Mouse (Mus musculus) kidney, embryonic 16.5 days (tissue): ENCODE results near the gene Vegfa. TPM values are rescaled to one million over a fixed set of nuclear protein-coding genes. Genes with fewer than 3 reads are reported as not detected.

Experiments
- ATAC-seq: fragments of 200-750 bp; cut with Nextera tagmentation; 2 replicates; pipeline ENCODE4 v1.8.0; 2017; ENCODE audit warnings: moderate TSS enrichment; ENCODE audit not compliant: low FRiP score, low TSS enrichment
- H3K27ac ChIP-seq: fragments of 300-500 bp; sonication (generic); 2 replicates; pipeline ENCODE4 v1.5.1; 2014; ENCODE audit warnings: low read length
- H3K27me3 ChIP-seq: fragments of 300-500 bp; sonication (generic); 2 replicates; pipeline ENCODE4 v1.6.1; 2014; ENCODE audit warnings: low read length, control low read depth, mixed read lengths; ENCODE audit not compliant: insufficient read depth
- H3K36me3 ChIP-seq: fragments of 300-500 bp; sonication (generic); 2 replicates; pipeline ENCODE4 v1.6.1; 2014; ENCODE audit warnings: low read length, control low read depth, mixed read lengths; ENCODE audit not compliant: insufficient read depth
- H3K4me1 ChIP-seq: fragments of 300-500 bp; sonication (generic); 2 replicates; pipeline ENCODE4 v1.6.1; 2014; ENCODE audit warnings: low read length, control low read depth, mixed read lengths; ENCODE audit not compliant: insufficient read depth
- H3K4me2 ChIP-seq: fragments of 300-500 bp; sonication (generic); replicated peaks from 2 replicates; pipeline ENCODE4 v1.6.1; 2014; ENCODE audit warnings: low read depth, low read length
- H3K4me3 ChIP-seq: fragments of 300-500 bp; sonication (generic); 2 replicates; pipeline ENCODE4 v1.5.1; 2014; ENCODE audit warnings: mild to moderate bottlenecking, low read length
- H3K9ac ChIP-seq: fragments of 300-500 bp; sonication (generic); replicated peaks from 2 replicates; pipeline ENCODE4 v1.6.1; 2014; ENCODE audit warnings: low read length
- H3K9me3 ChIP-seq: fragments of 300-500 bp; sonication (generic); 2 replicates; pipeline ENCODE4 v1.6.1; 2016; ENCODE audit warnings: low read length, control low read depth
- WGBS: fragments of 180-500 bp; shearing (Covaris S2); extraction: QIAGEN DNeasy Blood & Tissue Kit; methylation state at CpG from one replicate; pipeline ENCODE4 v1.1.7; 2014; 5-methylcytosine and 5-hydroxymethylcytosine counted together
- polyA plus RNA-seq: library from polyadenylated mRNA; unstranded; fragments of >200 nt; fragmentation: Nextera tagmentation; extraction: Ambion mirVana; gene quantifications from 2 replicates; pipeline ENCODE4 v1.2.1, GENCODE M21; 2015

Vegfa gene
- polyA plus RNA-seq, 1 experiment from 2014 or later = 5.9 TPM

DNA sequence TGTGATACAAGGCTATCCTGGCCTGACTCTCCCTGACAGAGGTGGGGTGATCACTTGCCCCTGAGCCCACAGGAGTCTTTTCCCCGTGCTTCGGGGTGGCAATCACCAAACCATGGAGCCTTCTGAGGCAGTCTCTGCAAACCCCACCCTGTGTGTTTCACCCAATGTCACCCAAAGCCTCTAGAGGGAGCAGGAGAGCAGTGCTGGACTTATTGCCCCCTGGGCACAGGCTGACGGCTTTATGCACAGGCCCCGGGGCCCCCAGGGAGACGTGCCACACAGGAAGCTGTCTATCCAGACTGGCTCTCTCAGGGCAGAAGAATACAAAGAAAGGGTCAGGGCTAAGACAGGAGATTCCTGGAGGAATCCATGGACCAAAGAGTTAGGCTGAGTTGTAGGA is 9.1 kb upstream of the Vegfa start:
- Histone ChIP-seq H3K9me3 (no peaks in the 10 kb centered on the region), H3K27ac (0 out of 2 replicates have a peak overlapping the region, but pooled peaks have one; percentile 9), H3K4me3 (no peak overlapping the region), H3K27me3 (no peaks in the 10 kb centered on the region), H3K4me2 (no peak overlapping the region), H3K36me3 (no peaks in the 10 kb centered on the region), H3K9ac (no peak overlapping the region), H3K4me1 (peaks cover 4% of the 10 kb centered on the region; the same call in 1 of the 2 replicates)
- ATAC-seq = no peak
- WGBS = 55% methylated on average over 5 of the region's 5 CpGs

DNA sequence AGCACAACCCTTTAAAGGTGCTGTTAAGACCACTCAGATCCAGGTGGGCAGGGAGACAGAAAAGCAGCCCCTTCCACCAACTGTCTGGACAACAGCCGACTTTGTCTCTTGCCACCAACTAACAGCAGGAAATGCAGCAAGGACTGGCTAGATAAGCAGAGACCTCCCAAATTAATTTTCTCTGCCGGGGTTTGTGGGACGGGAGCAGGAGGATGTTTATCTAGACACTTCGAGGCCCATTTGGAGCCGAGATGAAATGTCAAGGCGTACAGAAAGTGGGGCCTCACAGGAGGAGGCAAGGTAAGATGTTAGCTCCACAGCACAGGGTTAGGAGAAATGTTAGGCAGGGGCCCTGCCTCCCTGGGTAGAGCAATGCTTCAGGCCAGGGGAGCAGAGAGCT is 8.4 kb upstream of the Vegfa start:
- Histone ChIP-seq H3K36me3 (no peaks in the 10 kb centered on the region), H3K4me1 (peaks cover 4% of the 10 kb centered on the region; the same call in 1 of the 2 replicates), H3K4me2 (no peak overlapping the region), H3K4me3 (no peak overlapping the region), H3K27me3 (no peaks in the 10 kb centered on the region), H3K9me3 (no peaks in the 10 kb centered on the region), H3K27ac (no peak overlapping the region), H3K9ac (no peak overlapping the region)
- ATAC-seq = no peak
- WGBS = 21% methylated on average over 6 of the region's 6 CpGs

GRCm38 (mm10) chr17:46038906-46039305 is 6.7 kb upstream of the Vegfa start:
- H3K27ac ChIP-seq = no peak overlapping the region
- H3K9ac ChIP-seq = no peak overlapping the region
- no peak overlapping the region for H3K4me3 ChIP-seq
- no peaks in the 10 kb centered on the region for H3K36me3 ChIP-seq
- H3K9me3 ChIP-seq = no peaks in the 10 kb centered on the region
- 36% methylated on average over 3 of the region's 3 CpGs for WGBS
- H3K27me3 ChIP-seq = no peaks in the 10 kb centered on the region
- no peak for ATAC-seq
- H3K4me1 ChIP-seq = peaks cover 6% of the 10 kb centered on the region
- H3K4me2 ChIP-seq = no peak overlapping the region

DNA sequence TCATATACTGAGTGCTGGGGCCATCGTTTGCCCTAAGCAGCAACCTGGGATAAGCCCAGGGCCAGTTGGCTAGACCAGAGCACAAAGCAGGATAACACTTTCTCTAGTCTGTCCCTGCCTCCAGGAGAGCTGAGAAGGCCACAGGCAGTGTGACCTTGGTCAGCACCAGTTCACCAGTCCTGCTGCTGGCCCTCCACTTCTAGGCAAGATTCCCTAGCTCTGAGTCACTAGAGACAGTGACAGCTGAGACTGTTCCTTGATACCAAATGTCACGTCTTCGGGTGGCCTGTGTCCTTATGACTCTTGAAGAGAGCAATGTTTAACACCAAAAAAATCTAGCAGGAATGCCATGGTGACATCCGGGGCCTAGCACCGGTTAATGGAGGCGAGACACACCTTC is 4.2 kb upstream of the Vegfa start:
- Histone ChIP-seq H3K4me1 (peaks cover 18% of the 10 kb centered on the region), H3K4me3 (no peak overlapping the region), H3K9ac (no peak overlapping the region), H3K9me3 (no peaks in the 10 kb centered on the region), H3K36me3 (no peaks in the 10 kb centered on the region), H3K27me3 (no peaks in the 10 kb centered on the region), H3K4me2 (no peak overlapping the region), H3K27ac (no peak overlapping the region)
- ATAC-seq = no peak
- WGBS = 81% methylated on average over 6 of the region's 6 CpGs

- H3K36me3 ChIP-seq = no peaks in the 10 kb centered on the region
- peaks cover 21% of the 10 kb centered on the region for H3K4me1 ChIP-seq
- H3K9ac ChIP-seq = no peak overlapping the region
- no peaks in the 10 kb centered on the region for H3K9me3 ChIP-seq
- no peak for ATAC-seq
- no peak overlapping the region for H3K27ac ChIP-seq
- 32% methylated on average over 6 of the region's 6 CpGs for WGBS
- H3K4me2 ChIP-seq = no peak overlapping the region
- no peak overlapping the region for H3K4me3 ChIP-seq
- H3K27me3 ChIP-seq = no peaks in the 10 kb centered on the region
Measured at GRCm38 (mm10) chr17:46034110-46034509, 1.9 kb upstream of the Vegfa start.

- ATAC-seq = no peak
- H3K4me1 ChIP-seq = peaks cover 26% of the 10 kb centered on the region
- WGBS = 18% methylated on average over 2 of the region's 2 CpGs
- H3K9me3 ChIP-seq = no peaks in the 10 kb centered on the region
- H3K27ac ChIP-seq = 0 out of 2 replicates have a peak overlapping the region, but pooled peaks have one; percentile 7
- no peak overlapping the region for H3K4me2 ChIP-seq
- no peaks in the 10 kb centered on the region for H3K27me3 ChIP-seq
- no peak overlapping the region for H3K4me3 ChIP-seq
- H3K9ac ChIP-seq = peak overlapping the region; percentile 34; the same call in 1 of the 2 replicates
- no peaks in the 10 kb centered on the region for H3K36me3 ChIP-seq
Measured at GRCm38 (mm10) chr17:46033607-46034006, 1.4 kb upstream of the Vegfa start.

DNA sequence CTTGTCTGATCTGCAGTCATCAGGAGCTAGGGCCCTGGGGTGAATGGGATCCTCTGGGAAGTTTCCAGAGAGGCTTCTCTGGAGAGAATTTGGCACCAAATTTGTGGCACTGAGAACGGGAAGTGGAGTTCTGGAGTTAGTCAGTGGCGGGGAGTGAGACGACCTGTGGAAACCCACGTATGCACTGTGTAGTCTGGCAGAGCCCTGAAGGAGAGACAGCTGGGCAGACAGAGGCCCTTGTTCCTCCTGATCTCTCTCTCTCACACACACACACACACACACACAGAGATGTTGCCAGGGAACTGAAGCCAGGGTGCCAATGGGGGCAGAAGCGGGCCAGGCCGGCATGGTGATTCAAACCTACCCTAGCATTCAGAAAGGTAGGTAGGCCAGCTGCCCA is 953 bp upstream of the Vegfa start:
- peak overlapping the region; percentile 4; the same call in 1 of the 2 replicates for H3K4me3 ChIP-seq
- H3K4me2 ChIP-seq = peak overlapping the region; percentile 92
- H3K27me3 ChIP-seq = no peaks in the 10 kb centered on the region
- no peak for ATAC-seq
- H3K4me1 ChIP-seq = peaks cover 31% of the 10 kb centered on the region
- 0 out of 2 replicates have a peak overlapping the region, but pooled peaks have one; percentile 7 for H3K27ac ChIP-seq
- H3K36me3 ChIP-seq = no peaks in the 10 kb centered on the region
- 50% methylated on average over 6 of the region's 6 CpGs for WGBS
- no peaks in the 10 kb centered on the region for H3K9me3 ChIP-seq
- peak overlapping the region; percentile 34 for H3K9ac ChIP-seq

DNA sequence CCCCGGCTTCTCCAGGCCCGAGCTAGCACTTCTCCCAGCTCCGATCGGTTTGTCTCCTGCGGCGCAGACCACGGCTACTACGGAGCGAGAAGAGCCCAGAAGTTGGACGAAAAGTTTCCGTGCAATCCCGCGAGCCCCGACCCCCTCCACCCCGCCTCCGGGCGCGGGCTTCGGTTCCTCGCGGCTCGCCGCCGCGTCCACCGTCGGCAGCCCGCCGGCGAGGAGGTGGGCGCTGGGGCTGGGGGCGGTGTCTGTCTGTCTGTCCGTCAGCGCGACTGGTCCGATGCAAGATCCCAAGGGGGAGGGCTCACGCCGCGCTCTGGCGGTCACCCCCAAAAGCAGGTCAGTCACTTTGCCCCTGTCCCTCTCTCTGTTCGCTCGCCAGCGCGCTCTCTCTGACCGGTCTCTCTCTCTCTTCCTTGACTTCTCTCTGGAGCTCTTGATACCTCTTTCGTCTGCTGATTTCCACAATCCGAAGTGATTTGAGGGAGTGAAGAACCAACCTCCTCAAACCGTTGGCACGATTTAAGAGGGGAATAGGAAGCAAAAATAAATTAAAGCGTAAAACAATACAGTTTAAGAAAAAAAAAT is 453 bp downstream of the Vegfa start:
- peak overlapping the region; percentile 87 for H3K9ac ChIP-seq
- H3K36me3 ChIP-seq = no peaks in the 10 kb centered on the region
- H3K4me3 ChIP-seq = peak overlapping the region; percentile 77
- no peak; the same call in 1 of the 2 replicates for ATAC-seq
- under 1% methylated on average over 50 of the region's 50 CpGs for WGBS
- H3K27me3 ChIP-seq = no peaks in the 10 kb centered on the region
- H3K27ac ChIP-seq = peak overlapping the region; percentile 96
- no peaks in the 10 kb centered on the region for H3K9me3 ChIP-seq
- H3K4me1 ChIP-seq = peaks cover 45% of the 10 kb centered on the region
- peak overlapping the region; percentile 92 for H3K4me2 ChIP-seq

DNA sequence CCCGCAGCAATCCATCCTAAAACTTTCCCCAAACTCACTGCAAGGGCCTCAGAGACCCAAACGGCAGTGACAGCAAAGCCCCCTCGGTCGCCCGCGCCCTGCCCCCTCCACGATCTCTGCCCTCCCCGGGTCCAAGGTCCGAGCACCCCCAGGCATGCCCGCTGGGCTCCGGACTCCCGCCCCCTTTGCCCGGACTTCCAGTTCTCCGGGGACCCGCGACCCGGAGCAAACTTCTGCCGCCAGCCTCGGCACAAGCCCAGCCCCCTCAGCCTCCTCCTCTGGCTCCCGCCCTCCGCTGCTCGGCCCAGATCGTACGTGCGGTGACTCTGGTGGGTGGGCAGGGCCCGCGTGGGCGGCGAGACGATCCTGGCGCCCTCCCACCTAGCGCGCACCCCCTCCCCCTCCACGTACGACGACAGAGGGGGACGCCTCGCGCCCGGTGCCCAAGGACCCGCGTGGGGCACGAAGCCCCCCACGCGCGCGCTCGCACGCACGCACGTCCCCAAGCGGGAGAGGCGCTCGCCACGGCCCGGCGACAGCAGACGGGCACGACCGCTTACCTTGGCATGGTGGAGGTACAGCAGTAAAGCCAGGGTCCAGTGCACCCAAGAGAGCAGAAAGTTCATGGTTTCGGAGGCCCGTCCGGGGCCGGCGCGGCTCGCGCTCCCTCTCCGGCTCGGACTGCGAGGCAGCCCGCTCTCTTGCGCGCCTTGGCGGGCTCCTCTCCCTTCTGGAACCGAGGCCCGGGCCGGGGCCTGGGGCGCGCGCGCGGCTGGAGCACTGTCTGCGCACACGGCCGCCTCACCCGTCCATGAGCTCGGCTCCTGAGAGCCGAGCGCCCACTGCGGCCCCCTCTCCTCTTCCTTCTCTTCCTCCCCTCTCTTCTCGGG is 1.2 kb downstream of the Vegfa start:
- Histone ChIP-seq H3K9me3 (no peaks in the 10 kb centered on the region), H3K36me3 (0 out of 2 replicates have a peak, but pooled peaks cover 4% of the 10 kb centered on the region), H3K9ac (peak overlapping the region; percentile 87), H3K4me3 (peak overlapping the region; percentile 77), H3K27ac (peak overlapping the region; percentile 96), H3K4me2 (peak overlapping the region; percentile 92), H3K4me1 (peaks cover 52% of the 10 kb centered on the region), H3K27me3 (no peaks in the 10 kb centered on the region)
- WGBS = under 1% methylated on average over 71 of the region's 92 CpGs
- ATAC-seq = peak; percentile 43
